Mouse (Mus musculus) spleen, adult 2 months (tissue): ENCODE measurements around the gene Stt3b.

Experiments used
- CTCF ChIP-seq: fragments of 200-500 bp; IDR thresholded peaks from 2 replicates; pipeline ENCODE4 v1.5.1; 2011; ENCODE audit warnings: mild to moderate bottlenecking, inconsistent platforms; ENCODE audit not compliant: insufficient read depth, insufficient read length, insufficient replicate concordance; ENCODE audit errors: extremely low read depth
- POLR2A ChIP-seq: fragments of 200-500 bp; IDR thresholded peaks from 2 replicates; pipeline ENCODE4 v1.6.1; 2011; ENCODE audit warnings: low read depth, low read length, inconsistent platforms

DNA sequence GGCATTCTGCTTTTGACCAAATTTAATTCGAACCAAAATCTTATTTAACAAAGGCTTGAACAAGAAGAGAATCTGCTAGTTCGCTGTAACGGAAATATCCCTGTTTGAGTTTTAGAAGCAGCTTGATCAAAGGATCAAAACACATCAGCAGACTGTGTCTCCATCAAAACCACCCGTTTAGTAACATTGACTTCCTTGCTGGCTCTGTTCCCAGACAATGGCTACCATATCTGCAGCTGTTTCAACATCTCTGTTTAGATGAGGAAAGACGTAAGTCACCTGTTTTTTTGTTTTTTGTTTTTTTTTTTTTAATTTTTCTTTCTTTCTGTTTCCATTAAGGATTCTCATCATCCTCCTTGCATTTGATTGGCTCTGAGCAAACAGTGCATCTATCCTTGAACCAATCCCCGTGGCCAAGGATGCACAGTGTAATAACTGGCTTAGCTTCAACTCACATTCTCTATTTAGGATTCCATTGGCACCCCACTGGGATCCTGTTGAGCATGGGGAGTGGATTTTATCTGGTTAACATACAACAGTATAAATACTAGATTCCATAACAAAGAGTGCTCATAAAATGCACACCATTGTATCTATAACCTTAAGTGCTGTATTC is 20.7 kb upstream of the Stt3b start:
- TF ChIP-seq POLR2A (no peak), CTCF (no peak)
